Mouse (Mus musculus) erythroblast, embryonic 14.5 days (primary cell): Measurements from ENCODE around the gene Gm11239.
"Not testable (repeated sequence)": the region's sequence is repeated elsewhere in the genome, so short reads cannot be mapped to it uniquely, and the experiment has no call there.

Experiments
- GATA1 ChIP-seq: IDR thresholded peaks from 2 replicates; pipeline ENCODE4 v1.6.1; 2012; ENCODE audit warnings: low read length, inconsistent platforms, mixed read lengths
- TAL1 ChIP-seq: IDR thresholded peaks from 3 replicates; pipeline ENCODE4 v1.6.1; 2012; ENCODE audit warnings: low read length, inconsistent platforms, mixed read lengths

- not testable (repeated sequence) for TF ChIP-seq TAL1, GATA1
These were observed 45.5 kb upstream of the Gm11239 start, which contains the start of gene Gm11237 for GRCm38 (mm10) chr4:73622684-73623083.
